Mouse (Mus musculus) heart, postnatal 10 days (tissue): ENCODE measurements around the gene Ptchd4. TPM values are rescaled to one million over a fixed set of nuclear protein-coding genes. Genes with fewer than 3 reads are reported as not detected.

Experiments
- DNase-seq, 2 experiments: peaks; one replicate each; pipeline ENCODE4 v3.0.0; 2021
- intact Hi-C: fragments of 180-260 bp; cut with DNase I; formaldehyde crosslinking; loops from one replicate; pipeline ENCODE4 v1.15.1; 2025
- total RNA-seq, 2 experiments: library from RNA; stranded (reverse); gene quantifications; 2 replicates each; pipeline ENCODE4 v1.2.3; 2021

Ptchd4 gene
- total RNA-seq, 2 experiments from 2014 or later: not detected

DNA sequence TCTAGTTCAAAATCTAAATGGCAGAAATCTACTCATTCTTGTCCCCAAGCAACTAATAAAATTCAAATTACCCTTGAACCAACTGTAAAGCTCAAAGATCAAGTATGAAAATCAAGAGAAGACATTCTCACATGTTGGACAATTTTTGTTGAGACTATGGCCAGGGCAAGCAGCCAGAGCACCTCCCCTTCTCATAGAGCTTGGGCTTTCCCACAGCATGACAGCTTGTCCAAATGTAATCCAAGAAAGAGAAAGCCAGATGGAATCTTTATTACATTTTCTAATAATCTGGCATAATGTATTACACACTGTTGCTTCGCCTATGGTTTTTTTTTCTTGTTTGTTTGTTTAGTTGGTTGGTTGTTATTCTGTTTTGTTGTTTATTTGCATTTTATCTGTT is 102.7 kb downstream of the Ptchd4 start:
- DNase-seq: peak; percentile 4 to 13
- intact Hi-C loops: no loop called here

DNA sequence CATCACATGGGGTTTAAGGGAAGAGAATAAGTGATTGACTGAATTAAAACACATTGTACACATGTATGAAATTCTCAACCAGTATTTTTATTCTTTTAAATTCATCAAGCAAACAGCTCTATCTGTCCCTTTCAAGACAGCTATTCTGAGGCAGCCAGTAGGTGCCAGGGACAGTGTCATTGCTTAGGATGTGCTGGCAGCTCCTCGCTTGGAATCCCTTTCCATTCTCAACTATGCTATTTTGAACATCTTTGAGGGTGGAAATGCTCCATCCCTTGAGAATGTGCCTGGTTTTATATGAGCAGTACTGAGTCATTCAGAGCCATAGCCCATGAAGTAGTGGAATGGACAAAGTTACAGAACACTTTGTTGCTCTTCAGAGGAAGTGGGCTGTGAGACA is 112.2 kb downstream of the Ptchd4 start:
- intact Hi-C loops: no loop called here
- no peak for DNase-seq

DNA sequence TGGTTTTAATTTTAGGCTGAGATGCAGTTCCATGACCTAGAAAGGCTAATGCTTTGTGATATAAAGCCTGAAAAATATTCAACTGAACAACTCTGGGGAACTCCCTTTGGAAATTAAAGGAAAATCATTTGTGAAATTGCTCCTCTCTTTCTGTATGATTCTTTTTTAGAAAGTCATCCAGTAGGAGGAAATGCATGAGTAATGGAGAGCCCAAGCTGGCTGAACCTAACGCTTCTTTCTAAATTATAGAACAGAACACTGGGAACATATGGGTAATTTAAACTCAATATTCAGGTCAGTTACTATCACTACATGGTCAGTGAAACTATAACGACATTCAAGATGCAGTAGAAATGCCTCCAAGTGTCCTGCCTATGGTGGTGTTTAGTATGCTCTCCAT is 114.6 kb downstream of the Ptchd4 start:
- intact Hi-C loops: no loop called here
- DNase-seq: no peak

DNA sequence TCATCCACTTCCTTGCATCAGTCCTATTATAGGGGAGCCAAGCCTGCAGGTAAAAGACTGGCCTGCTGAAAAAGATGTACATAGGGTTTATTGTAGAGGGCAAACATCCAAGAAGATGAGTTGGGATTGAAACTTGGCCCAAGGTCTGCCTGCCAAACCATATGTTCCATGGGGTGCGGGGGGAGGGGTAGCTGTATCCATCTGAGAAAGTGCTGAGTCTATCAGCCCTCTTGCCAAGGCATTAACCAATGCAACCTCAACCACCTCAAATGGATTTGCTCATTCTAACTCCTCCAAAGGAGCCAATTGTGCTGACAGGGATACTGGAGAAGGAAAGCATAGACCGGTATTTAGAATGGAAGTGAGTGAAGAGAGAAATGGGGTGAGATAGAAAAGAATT is 136.5 kb downstream of the Ptchd4 start:
- intact Hi-C loops: no loop called here
- DNase-seq: no peak

DNA sequence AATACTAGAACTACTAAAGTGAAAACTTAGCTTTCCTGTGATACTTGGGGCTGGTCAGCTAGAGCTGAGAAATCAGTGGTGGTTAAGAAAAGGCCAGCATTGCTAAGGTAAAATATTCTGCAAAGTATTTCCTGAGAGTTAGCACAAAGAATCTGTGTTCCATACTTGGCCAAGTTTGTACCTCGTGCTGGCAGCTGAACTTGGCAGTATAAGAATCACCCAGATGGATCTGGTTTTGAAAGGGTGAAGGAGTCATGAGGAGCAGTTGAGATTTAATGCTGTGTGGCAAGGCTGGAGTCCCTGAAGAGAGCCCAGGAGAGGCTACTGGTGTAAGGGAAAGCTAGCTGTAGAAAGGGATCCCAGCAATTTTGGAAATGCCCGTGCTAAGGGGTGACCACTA is 140.7 kb downstream of the Ptchd4 start:
- no peak for DNase-seq
- intact Hi-C loops: no loop called here

DNA sequence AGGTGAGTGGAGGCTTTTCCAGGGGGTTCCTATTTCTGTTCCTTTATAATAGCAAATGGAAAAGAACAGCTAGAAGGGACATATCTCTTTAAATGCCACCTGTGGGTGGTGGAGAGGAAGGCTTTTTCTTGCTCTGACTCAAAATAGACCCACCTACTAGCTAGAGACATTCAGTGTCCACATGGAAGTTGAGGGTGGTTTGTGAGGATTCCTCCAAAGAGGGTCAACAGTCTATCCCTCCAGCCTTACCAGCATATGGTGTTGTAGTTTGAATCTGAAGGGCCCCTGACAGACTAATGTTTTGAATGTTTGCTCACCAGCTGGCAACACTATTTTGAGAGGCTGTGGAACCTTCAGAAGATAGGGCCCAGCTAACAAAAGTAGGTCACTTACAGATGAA is 147.0 kb downstream of the Ptchd4 start:
- intact Hi-C loops: no loop called here
- no peak for DNase-seq

DNA sequence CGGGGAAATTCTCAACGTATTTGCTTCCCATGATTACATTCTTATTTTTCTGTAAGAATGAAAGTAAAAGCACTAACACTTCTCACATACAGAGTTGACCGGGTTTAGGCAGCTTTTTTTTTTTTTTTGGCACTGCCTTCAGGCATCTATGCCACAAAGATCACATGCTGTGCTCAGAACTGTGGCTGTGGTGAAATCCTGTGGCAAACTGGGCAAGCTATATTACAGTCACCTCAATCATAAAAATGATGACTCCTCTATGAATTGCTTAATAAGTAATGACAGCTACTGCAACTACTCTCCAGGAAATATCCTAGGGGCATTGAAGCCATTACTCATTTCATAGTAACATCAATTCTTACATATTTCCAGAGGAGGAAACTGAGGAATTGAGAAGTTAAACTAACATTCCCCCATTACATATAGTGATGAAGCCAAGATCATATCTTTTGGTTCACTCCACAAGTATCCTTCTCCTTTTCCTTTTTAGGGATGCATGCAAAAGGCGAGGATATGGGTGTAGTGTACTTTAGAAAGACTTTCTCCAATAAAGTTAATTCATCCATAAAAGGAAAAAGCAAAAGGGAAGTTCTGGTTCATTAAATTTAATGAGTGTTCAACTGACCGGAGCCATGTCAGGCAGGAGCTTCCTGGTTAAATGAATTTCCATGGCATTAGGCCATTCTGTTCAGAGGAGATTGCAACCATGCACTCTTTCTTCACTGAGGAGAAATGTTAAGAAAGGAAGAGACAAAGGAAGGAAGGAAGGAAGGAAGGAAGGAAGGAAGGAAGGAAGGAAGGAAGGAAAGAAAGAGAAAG is 164.6 kb downstream of the Ptchd4 start:
- no peak for DNase-seq
- intact Hi-C loops: no loop called here

DNA sequence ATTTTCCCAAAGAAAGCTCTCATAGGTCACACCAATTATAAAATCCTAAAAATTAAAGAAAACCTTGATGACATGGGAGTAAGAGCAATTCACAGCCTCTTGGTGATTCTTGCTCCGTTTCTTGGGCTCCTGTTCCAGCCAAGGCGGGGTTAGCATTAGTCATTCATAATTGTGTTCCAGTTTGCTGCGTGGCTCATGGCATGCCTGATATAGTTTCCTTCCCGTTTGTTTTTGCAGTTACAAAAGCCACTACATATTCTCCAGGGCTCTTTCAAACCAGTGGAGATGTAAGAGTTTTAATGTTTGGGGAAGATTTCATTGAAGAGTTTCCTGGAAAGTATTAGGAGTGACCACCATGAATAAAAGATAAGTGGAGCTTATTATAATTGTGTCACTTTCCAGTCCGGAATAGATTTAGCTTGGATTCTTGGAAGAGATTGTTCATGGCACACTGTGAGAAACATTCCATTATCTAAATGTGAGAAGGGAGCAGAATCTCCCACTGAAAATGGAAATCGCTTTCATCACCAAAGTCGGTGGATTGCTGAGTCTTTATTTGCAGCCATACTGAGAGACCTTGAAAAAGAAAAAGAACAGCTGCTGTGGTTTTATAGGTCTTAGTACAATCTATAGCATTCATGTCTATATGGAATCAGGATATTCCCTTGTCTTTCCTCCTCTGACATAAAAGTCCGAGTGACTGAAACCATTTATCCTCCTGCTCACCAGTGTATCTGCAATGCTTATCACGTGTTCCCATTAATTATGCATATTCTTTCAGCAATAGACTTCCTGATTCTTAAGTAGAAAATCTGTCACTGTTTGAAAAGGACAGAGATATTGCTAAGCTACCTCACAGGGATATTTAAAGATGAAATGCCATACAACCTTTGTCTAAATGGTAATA is 193.9 kb downstream of the Ptchd4 start:
- peak; percentile 20 to 22 for DNase-seq

DNA sequence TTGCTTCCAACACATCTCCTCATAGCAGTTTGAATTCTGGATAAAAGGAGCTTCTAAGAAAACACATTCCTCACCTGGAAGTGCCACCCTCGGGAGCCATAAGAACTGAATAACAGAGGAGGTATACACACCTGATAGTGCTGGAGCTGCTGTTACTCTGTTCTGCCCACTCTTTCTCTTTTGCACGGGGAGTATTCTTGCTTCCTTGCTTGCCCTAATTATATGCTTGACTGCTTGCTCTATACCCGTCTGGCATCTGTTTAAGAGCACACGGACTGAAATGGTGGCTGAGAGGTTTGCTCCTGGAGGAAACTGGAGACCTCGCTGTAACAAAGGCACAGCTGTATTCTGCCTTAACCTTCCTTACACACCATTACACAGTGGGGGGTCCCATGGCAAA is 214.4 kb downstream of the Ptchd4 start:
- intact Hi-C loops: no loop called here
- DNase-seq: no peak

More for the DNA sequence above, 193.9 kb downstream of the Ptchd4 start:
- intact Hi-C loops: no loop called here

DNA sequence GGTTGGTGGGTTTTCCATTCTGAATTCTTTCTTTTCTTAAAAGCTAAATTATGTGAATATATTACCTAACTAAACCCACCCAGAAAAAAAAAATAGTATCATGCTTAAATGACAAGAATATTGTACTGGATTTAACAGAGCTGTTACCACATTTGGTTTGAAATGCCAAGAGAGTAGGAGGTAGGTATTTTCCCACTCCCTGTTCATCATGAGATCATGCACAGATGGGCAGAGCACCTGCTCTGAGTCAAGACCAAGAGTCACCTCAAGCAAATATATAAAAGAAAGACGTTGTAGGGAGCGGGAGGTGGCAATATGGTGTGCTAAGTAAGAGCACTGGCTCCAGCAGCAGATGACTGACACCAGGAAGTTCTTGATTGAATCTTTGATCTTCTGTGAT is 233.8 kb downstream of the Ptchd4 start:
- intact Hi-C loops: no loop called here
- DNase-seq: no peak
